Mouse (Mus musculus): ENCODE measurements around the gene Gm5767. TPM values are rescaled to one million over a fixed set of nuclear protein-coding genes. Genes with fewer than 3 reads are reported as not detected.
"Not testable (repeated sequence)": the region's sequence is repeated elsewhere in the genome, so short reads cannot be mapped to it uniquely, and the experiment has no call there.

Gene Gm5767
- polyA plus RNA-seq, 1 experiment from 2014 or later = not detected

DNA sequence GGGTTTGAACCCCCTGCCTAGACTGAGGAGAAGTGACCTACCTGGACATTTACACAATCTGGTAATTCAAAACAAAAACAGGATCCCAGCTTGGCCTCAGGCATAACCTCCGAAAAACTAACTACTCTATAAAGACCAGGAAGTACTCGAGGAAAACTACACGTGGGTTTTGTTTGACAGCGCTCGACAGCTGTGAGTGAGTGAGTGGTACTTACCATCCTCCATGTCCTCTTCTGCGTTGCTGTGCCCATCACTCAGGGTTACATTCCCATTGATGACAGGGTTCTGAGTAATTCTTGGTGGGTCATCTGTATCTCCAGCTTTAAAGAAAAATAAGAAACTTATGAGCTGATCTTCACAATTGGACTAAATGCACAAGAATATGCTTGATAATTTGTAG, 35.7 kb downstream of the Gm5767 start:
- Histone ChIP-seq H3K27me3 (ENCODE audit: control insufficient read depth, insufficient read depth, low read length) (no peaks in the 10 kb centered on the region), H3K4me1 (ENCODE audit: control insufficient read depth, insufficient read depth, low read length) (no peaks in the 10 kb centered on the region), H3K9me3 (replicated peaks; ENCODE audit: control insufficient read depth, low read length) (no peaks in the 10 kb centered on the region), H3K36me3 (replicated peaks; ENCODE audit: control insufficient read depth, insufficient read depth, low read depth, low read length) (peaks cover 6% of the 10 kb centered on the region), H3K4me3 (ENCODE audit: low read depth, low read length) (no peak overlapping the region), H3K4me2 (ENCODE audit: low read depth, low read length) (no peak overlapping the region), H3K9ac (replicated peaks; ENCODE audit: low read length) (no peak overlapping the region), H3K27ac (replicated peaks; ENCODE audit: low read depth, low read length) (no peak overlapping the region)
- 69% methylated on average over 6 of the region's 6 CpGs for WGBS
- DNase-seq (ENCODE audit: low spot score) (no peak), ATAC-seq (replicated peaks; ENCODE audit: insufficient number of reproducible peaks, low FRiP score, low TSS enrichment, low read depth) (no peak)

DNA sequence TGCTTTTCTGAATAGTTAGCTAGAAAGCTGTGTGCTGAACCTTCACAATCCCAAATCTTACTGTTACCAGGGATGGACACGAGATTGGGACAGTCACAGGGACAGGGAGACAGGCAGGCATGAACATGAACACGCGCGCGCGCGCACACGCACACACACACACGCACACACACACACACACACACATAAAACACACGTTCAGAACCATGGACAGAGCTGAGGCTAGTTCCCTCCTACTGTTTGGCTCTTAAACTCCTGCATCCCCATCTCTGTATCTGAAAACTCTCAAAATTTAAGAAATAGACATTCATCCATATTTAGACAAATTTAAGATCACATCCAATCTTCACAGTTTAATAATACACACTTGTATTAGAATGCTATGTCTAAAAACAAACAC, 37.2 kb downstream of the Gm5767 start:
- H3K4me3 ChIP-seq (ENCODE audit: low read depth, low read length) = no peak overlapping the region
- H3K27me3 ChIP-seq (ENCODE audit: control insufficient read depth, insufficient read depth, low read length) = no peaks in the 10 kb centered on the region
- H3K27ac ChIP-seq (replicated peaks; ENCODE audit: low read depth, low read length) = no peak overlapping the region
- no peak overlapping the region for H3K9ac ChIP-seq (replicated peaks; ENCODE audit: low read length)
- ATAC-seq (replicated peaks; ENCODE audit: insufficient number of reproducible peaks, low FRiP score, low TSS enrichment, low read depth) (no peak), DNase-seq (ENCODE audit: low spot score) (peak; percentile 47)
- H3K4me2 ChIP-seq (ENCODE audit: low read depth, low read length) = no peak overlapping the region
- no peaks in the 10 kb centered on the region for H3K9me3 ChIP-seq (replicated peaks; ENCODE audit: control insufficient read depth, low read length)
- H3K4me1 ChIP-seq (ENCODE audit: control insufficient read depth, insufficient read depth, low read length) = no peaks in the 10 kb centered on the region
- peaks cover 6% of the 10 kb centered on the region for H3K36me3 ChIP-seq (replicated peaks; ENCODE audit: control insufficient read depth, insufficient read depth, low read depth, low read length)
- 91% methylated on average over 10 of the region's 10 CpGs for WGBS

DNA sequence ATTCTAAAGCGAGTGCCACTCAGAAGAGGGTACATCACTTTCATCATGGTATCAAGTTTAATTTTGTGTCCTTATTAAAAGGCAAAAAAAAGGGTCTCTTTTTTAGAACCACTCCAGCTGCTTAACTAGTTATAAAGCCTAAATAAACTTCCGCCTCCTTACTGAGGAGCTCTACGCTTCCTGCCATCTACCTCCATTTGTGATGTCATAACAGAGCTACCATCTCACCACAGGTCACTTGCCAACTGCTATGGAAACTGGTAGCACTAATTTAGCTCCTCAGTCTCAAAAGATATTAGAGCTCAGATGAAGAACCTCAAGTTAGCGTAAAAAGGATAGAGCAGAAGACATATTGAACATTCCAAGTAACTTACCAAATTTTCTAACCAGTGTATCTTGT, 39.9 kb downstream of the Gm5767 start:
- WGBS = 94% methylated on average over 4 of the region's 4 CpGs
- ATAC-seq (replicated peaks; ENCODE audit: insufficient number of reproducible peaks, low FRiP score, low TSS enrichment, low read depth) = no peak
- no peak for DNase-seq (ENCODE audit: low spot score)

DNA sequence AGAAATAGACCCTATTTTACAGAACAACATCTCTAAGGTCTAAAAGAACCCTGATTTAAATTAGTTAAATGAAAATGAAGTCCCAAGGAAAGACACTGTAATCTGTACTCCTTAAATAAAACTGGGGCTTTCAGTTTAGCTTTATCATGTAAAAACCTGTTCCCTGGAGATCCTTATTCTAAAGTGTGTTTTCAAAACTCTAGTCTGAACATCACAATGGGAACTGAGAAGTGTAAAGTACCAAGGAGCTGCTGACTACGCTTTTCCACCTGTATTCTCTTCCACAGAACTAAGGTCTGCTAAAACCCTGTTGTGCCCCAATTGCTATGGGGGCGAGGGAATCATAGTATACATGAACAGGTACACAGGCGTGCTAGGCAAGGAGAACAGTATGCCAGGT, 43.5 kb downstream of the Gm5767 start:
- no peak for ATAC-seq (replicated peaks; ENCODE audit: insufficient number of reproducible peaks, low FRiP score, low TSS enrichment, low read depth)

More for the DNA sequence above, 39.9 kb downstream of the Gm5767 start:
- Histone ChIP-seq H3K4me1 (ENCODE audit: control insufficient read depth, insufficient read depth, low read length) (no peaks in the 10 kb centered on the region), H3K9me3 (replicated peaks; ENCODE audit: control insufficient read depth, low read length) (no peaks in the 10 kb centered on the region), H3K9ac (replicated peaks; ENCODE audit: low read length) (no peak overlapping the region), H3K4me3 (ENCODE audit: low read depth, low read length) (no peak overlapping the region), H3K27me3 (ENCODE audit: control insufficient read depth, insufficient read depth, low read length) (no peaks in the 10 kb centered on the region), H3K36me3 (replicated peaks; ENCODE audit: control insufficient read depth, insufficient read depth, low read depth, low read length) (peaks cover 3% of the 10 kb centered on the region), H3K4me2 (ENCODE audit: low read depth, low read length) (no peak overlapping the region), H3K27ac (replicated peaks; ENCODE audit: low read depth, low read length) (no peak overlapping the region)

DNA sequence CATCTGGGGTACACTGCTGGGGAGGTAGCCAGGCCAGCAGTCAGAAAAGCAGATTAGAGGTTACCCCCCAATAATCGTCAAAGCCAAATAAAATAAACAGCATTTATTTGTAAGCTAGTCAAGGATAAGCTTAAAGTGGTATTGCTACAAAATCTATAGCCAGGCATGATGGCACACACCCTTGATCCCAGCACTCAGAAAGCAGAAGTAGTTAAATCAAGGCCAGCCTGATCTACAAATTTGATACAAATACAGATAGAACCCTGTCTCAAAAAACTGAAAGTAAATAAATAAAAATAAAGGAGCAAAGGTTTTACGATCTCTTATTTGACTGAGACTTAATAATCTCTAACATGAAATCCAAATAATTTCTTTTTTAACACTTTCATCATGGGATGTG, 45.2 kb downstream of the Gm5767 start:
- H3K4me2 ChIP-seq (ENCODE audit: low read depth, low read length) = no peak overlapping the region
- H3K27ac ChIP-seq (replicated peaks; ENCODE audit: low read depth, low read length) = no peak overlapping the region
- no peaks in the 10 kb centered on the region for H3K9me3 ChIP-seq (replicated peaks; ENCODE audit: control insufficient read depth, low read length)
- 83% methylated on average over 2 of the region's 2 CpGs for WGBS
- no peak for ATAC-seq (replicated peaks; ENCODE audit: insufficient number of reproducible peaks, low FRiP score, low TSS enrichment, low read depth)
- H3K27me3 ChIP-seq (ENCODE audit: control insufficient read depth, insufficient read depth, low read length) = no peaks in the 10 kb centered on the region
- H3K36me3 ChIP-seq (replicated peaks; ENCODE audit: control insufficient read depth, insufficient read depth, low read depth, low read length) = no peaks in the 10 kb centered on the region
- H3K4me1 ChIP-seq (ENCODE audit: control insufficient read depth, insufficient read depth, low read length) = no peaks in the 10 kb centered on the region
- DNase-seq (ENCODE audit: low spot score) = no peak
- no peak overlapping the region for H3K9ac ChIP-seq (replicated peaks; ENCODE audit: low read length)
- H3K4me3 ChIP-seq (ENCODE audit: low read depth, low read length) = no peak overlapping the region

More for the DNA sequence above, 43.5 kb downstream of the Gm5767 start:
- Histone ChIP-seq H3K4me2 (ENCODE audit: low read depth, low read length) (no peak overlapping the region), H3K27ac (replicated peaks; ENCODE audit: low read depth, low read length) (no peak overlapping the region), H3K36me3 (replicated peaks; ENCODE audit: control insufficient read depth, insufficient read depth, low read depth, low read length) (no peaks in the 10 kb centered on the region), H3K9ac (replicated peaks; ENCODE audit: low read length) (no peak overlapping the region), H3K4me1 (ENCODE audit: control insufficient read depth, insufficient read depth, low read length) (no peaks in the 10 kb centered on the region), H3K27me3 (ENCODE audit: control insufficient read depth, insufficient read depth, low read length) (no peaks in the 10 kb centered on the region), H3K4me3 (ENCODE audit: low read depth, low read length) (no peak overlapping the region), H3K9me3 (replicated peaks; ENCODE audit: control insufficient read depth, low read length) (no peaks in the 10 kb centered on the region)
- WGBS = 91% methylated on average over 3 of the region's 3 CpGs
- DNase-seq (ENCODE audit: low spot score) = no peak

DNA sequence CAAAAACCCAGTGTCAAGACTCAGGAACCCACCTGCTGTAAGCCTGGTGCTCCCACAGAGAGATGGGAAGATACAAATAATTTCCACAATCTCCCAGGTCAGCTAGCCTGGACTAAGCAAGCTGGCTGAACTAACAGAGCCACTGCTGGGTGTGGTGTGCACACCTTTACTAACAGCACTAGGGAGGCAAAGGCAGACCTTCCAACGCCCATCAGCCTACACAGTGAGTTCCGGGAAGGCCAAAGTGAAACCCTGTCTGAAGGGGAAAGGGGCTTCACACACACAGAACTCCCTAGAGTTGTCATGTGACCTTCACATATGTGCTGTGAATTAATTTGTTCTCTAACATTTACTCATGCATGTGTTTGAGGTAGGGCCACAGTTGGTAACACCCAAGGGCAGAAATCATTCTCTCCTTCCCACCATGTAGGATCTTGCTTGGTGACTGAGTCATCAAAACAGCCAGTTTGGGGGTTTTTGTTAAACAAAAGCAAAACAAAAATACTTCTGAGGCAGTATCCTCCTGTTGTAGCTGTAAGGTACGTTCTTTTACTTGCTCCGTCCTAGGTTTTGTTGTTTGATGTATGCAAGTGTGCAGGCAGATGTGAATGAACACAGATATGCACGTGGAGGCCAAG, 47.7 kb downstream of the Gm5767 start:
- 88% methylated on average over 5 of the region's 5 CpGs for WGBS

DNA sequence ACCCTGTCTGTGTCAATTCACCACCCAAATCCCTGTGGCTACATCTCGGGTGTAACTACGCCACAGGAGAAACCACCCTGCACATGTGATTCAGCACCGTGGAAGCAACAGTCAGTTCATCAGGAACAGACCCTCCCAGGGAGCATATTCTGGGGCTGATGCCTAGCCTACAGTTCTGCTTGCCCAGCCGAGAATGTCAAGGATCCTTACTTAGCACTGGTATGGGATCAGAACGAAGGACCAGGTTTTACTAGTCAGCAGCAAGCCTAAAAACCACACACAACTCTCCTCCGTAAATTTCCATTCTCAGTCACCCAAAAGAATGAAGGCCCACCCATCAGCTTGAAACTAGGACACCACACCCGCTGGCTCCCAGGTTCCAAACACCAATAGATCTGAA, 51.1 kb downstream of the Gm5767 start:
- Histone ChIP-seq H3K4me3 (ENCODE audit: low read depth, low read length) (no peak overlapping the region), H3K9ac (replicated peaks; ENCODE audit: low read length) (no peak overlapping the region), H3K27ac (replicated peaks; ENCODE audit: low read depth, low read length) (no peak overlapping the region), H3K36me3 (replicated peaks; ENCODE audit: control insufficient read depth, insufficient read depth, low read depth, low read length) (no peaks in the 10 kb centered on the region), H3K4me2 (ENCODE audit: low read depth, low read length) (no peak overlapping the region), H3K4me1 (ENCODE audit: control insufficient read depth, insufficient read depth, low read length) (0 out of 2 replicates have a peak, but pooled peaks cover 8% of the 10 kb centered on the region), H3K9me3 (replicated peaks; ENCODE audit: control insufficient read depth, low read length) (no peaks in the 10 kb centered on the region), H3K27me3 (ENCODE audit: control insufficient read depth, insufficient read depth, low read length) (no peaks in the 10 kb centered on the region)
- ATAC-seq (replicated peaks; ENCODE audit: insufficient number of reproducible peaks, low FRiP score, low TSS enrichment, low read depth) (no peak), DNase-seq (ENCODE audit: low spot score) (no peak)
- WGBS = 94% methylated on average over 7 of the region's 7 CpGs

More for the DNA sequence above, 47.7 kb downstream of the Gm5767 start:
- H3K4me2 ChIP-seq (ENCODE audit: low read depth, low read length) = no peak overlapping the region
- H3K9ac ChIP-seq (replicated peaks; ENCODE audit: low read length) = no peak overlapping the region
- ATAC-seq (replicated peaks; ENCODE audit: insufficient number of reproducible peaks, low FRiP score, low TSS enrichment, low read depth) (no peak), DNase-seq (ENCODE audit: low spot score) (no peak)
- H3K27ac ChIP-seq (replicated peaks; ENCODE audit: low read depth, low read length) = no peak overlapping the region
- no peaks in the 10 kb centered on the region for H3K9me3 ChIP-seq (replicated peaks; ENCODE audit: control insufficient read depth, low read length)
- H3K4me3 ChIP-seq (ENCODE audit: low read depth, low read length) = no peak overlapping the region
- no peaks in the 10 kb centered on the region for H3K4me1 ChIP-seq (ENCODE audit: control insufficient read depth, insufficient read depth, low read length)
- no peaks in the 10 kb centered on the region for H3K36me3 ChIP-seq (replicated peaks; ENCODE audit: control insufficient read depth, insufficient read depth, low read depth, low read length)
- H3K27me3 ChIP-seq (ENCODE audit: control insufficient read depth, insufficient read depth, low read length) = no peaks in the 10 kb centered on the region

DNA sequence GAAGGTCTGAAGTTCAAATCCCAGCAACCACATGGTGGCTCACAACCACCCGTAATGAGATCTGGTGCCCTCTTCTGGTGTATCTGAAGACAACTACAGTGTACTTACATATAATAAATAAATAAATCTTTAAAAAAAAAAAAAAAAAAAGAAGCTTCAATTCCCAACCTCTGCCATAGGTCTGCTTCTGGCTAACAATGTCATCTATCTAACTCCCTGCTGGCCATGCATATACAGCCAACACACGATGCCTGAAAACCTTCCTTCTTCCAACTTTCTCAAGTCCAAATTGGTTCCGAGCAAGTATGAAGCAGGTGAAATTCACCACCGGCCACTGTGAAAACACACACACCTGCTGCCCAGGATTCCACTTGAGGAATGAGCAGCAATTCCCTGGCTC, 51.9 kb downstream of the Gm5767 start:
- H3K27me3 ChIP-seq (ENCODE audit: control insufficient read depth, insufficient read depth, low read length); H3K4me2 ChIP-seq (ENCODE audit: low read depth, low read length); H3K9me3 ChIP-seq (replicated peaks; ENCODE audit: control insufficient read depth, low read length); ATAC-seq (replicated peaks; ENCODE audit: insufficient number of reproducible peaks, low FRiP score, low TSS enrichment, low read depth); H3K4me1 ChIP-seq (ENCODE audit: control insufficient read depth, insufficient read depth, low read length); H3K9ac ChIP-seq (replicated peaks; ENCODE audit: low read length); H3K27ac ChIP-seq (replicated peaks; ENCODE audit: low read depth, low read length); H3K36me3 ChIP-seq (replicated peaks; ENCODE audit: control insufficient read depth, insufficient read depth, low read depth, low read length); H3K4me3 ChIP-seq (ENCODE audit: low read depth, low read length); DNase-seq (ENCODE audit: low spot score): not testable (repeated sequence)
- WGBS = 91% methylated on average over 3 of the region's 4 CpGs

Data from embryonic facial prominence, embryonic 11.5 days (tissue).